Mouse (Mus musculus) urinary bladder, postnatal 4 days (tissue): Measurements from ENCODE around the gene Olfr970.
"Not testable (repeated sequence)": the region's sequence is repeated elsewhere in the genome, so short reads cannot be mapped to it uniquely, and the experiment has no call there.

Experiments used
- DNase-seq, 2 experiments: peaks; one replicate each; pipeline ENCODE4 v3.0.0; 2021 to 2022; ENCODE audit warnings: low spot score in 2 of 2

Gene Olfr970

DNA sequence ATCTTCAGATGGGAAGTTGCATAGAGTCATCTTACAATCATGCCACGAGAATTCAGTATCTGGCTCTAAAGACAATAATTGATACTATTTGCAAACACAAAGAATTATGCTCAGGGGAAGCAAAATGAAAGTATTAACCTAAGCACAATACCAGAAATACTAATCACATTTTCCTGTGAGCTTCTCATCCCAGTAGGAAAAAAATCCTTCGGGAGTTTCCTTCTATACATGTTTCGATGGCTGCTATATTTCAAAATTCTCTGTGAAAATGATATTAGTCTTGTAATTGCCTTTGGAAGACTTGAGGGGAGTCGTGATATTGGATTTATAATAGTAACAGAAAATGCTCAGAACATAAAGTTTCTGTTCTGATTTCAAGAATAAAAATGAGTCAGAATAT, at the start of gene Olfr970:
TSS of gene Olfr970 (plus strand) at position 301 of the 400 bp plus-strand sequence.
- no peak for DNase-seq

DNA sequence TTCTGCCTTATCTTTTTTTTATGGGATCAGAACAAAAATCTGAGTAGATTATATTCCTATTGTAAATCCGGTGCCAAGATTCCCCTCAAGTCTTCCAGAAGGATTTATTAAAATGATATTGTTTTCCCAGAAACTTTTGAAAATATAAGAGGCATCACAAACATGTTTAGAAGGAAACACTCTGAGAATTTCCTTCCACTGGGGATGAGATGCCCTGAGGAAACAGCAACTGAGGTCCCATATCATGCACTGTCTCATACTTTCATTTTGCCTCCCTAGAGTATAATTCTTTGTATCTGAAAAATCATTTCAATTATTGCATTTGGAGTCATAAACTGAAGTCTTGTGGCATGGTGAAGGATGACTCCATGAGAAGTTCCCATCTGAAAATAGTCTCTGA, 25.5 kb upstream of the Olfr970 start, which contains the start of gene Olfr968:
TSS of gene Olfr968 (minus strand) at position 101 of the 400 bp plus-strand sequence.
- DNase-seq, result no peak

DNA sequence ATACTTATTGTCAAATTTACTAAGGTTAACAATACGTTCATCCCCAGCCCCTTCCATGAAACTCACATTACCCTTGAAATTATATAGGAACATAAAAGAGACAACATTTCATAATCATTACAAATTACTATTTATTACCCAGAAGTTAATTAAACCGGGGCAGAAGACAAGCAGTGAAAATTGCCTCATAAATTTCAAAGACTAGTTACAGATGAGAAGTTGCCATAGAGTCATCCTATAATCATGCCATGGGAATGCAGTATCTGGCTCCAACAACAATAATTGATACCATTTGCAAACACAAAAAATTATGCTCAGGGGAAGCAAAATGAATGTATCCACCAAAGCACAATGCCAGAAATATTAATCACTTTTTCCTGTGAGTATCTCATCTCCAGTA, 18.1 kb upstream of the Olfr970 start, which contains the start of gene Olfr969:
TSS of gene Olfr969 (plus strand) at position 388 of the 400 bp plus-strand sequence.
- DNase-seq, result no peak

DNA sequence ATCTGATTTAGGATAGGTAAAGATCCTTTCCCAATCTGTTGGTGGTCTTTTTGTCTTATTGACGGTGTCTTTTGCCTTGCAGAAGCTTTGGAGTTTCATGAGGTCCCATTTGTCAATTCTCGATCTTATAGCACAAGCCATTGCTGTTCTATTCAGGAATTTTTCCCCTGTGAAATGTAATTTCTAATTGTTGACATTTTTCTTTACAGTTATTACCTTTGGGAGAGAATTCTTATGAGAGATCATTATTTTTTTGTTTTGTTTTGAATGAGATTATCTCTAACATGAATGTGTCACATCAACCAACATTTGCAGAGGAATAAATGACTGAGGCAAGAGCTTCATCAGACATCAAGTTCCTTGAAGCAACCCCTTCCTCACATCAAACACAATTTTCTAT, 27.9 kb downstream of the Olfr970 start, which contains the start of gene Olfr971:
TSS of gene Olfr971 (plus strand) at position 301 of the 400 bp plus-strand sequence.
- DNase-seq, result not testable (repeated sequence)

DNA sequence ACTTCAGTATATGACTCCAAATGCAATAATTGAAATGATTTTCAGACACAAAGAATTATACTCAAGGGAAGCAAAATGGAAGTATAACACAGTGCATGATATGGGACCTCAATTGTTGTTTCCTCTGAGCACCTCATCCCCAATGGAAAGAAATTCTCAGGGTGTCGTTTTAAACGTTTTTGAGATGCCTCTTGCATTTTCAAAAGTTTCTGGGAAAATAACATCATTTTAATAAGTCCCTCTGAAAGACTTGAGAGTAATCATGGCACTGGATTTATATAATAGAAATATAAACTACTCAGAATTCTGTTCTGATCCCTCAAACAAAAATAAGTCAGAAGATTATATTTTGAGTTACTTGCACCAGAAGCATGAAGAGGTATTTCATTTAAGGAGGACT, 57.5 kb downstream of the Olfr970 start, which contains the start of gene Olfr972:
TSS of gene Olfr972 (plus strand) at position 301 of the 400 bp plus-strand sequence.
- DNase-seq, result no peak
